ENCODE assay signal across 23 mouse cellular contexts in the genomic region with DNA sequence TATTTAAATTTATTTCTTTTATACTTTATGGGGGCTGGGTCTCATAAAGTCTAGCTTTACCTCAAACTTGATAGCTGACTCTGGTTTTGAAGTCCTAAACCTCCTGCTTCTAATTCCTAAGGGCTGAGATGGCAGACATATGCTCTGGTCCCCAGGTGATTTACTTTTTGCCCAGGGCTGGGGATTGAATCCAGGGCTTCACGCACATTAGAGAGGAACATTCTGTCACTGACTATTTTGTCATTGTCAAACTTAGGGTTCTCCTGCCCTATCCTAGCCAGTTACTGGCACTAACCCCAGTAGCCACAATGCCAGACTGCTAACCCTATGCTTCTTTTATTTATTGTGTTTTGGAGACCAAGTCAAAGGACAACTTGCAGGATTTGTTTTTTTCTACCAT. TPM values are rescaled to one million over a fixed set of nuclear protein-coding genes. Genes with fewer than 3 reads are reported as not detected.
DNase-seq lines count a peak whose midpoint lies in the region; ATAC-seq and TF ChIP-seq lines count a peak whose summit lies in the region.
"Had no signal": no experiment of that assay in that cellular context is flagged by ENCODE, and none has a peak within 500 bp of the region (broad histone marks: within the 10 kb centered on the region; RNA-seq: fewer than 3 reads in every experiment).

No protein-coding gene starts in this region.

- peaks cover 3% of the 10 kb centered on the region; the same call in 1 of the 2 replicates for H3K4me1 ChIP-seq in cerebellum, adult 2 months (ENCODE audit: control insufficient read depth, insufficient read depth, low read length)
- H3K4me1 ChIP-seq in heart, adult 2 months (ENCODE audit: control insufficient read depth, insufficient read depth, low read length): no peaks in the 10 kb centered on the region
- peaks cover under 1% of the 10 kb centered on the region for H3K4me1 ChIP-seq in midbrain, embryonic 11.5 days (ENCODE audit: control insufficient read depth, insufficient read depth, low read length)
- peaks cover 25% of the 10 kb centered on the region for H3K4me1 ChIP-seq in midbrain, embryonic 15.5 days
- H3K4me1 ChIP-seq: embryonic facial prominence, embryonic 12.5 days had no signal

- no peak overlapping the region for H3K27ac ChIP-seq in cerebellum, adult 2 months (ENCODE audit: insufficient read depth, low read length)
- no peak overlapping the region for H3K27ac ChIP-seq in heart, adult 2 months
- H3K27ac ChIP-seq in midbrain, embryonic 11.5 days (ENCODE audit: low read depth, low read length): no peak overlapping the region
- no peak overlapping the region for H3K27ac ChIP-seq in midbrain, embryonic 15.5 days
- H3K27ac ChIP-seq: embryonic facial prominence, embryonic 10.5 days; embryonic facial prominence, embryonic 12.5 days; forebrain, embryonic 13.5 days; forebrain, embryonic 15.5 days had no signal

- H3K9me3 ChIP-seq in midbrain, embryonic 11.5 days (ENCODE audit: control insufficient read depth, low read length): no peaks in the 10 kb centered on the region
- H3K9me3 ChIP-seq in midbrain, embryonic 15.5 days: no peaks in the 10 kb centered on the region
- H3K9me3 ChIP-seq: embryonic facial prominence, embryonic 10.5 days; embryonic facial prominence, embryonic 12.5 days; forebrain, embryonic 13.5 days; forebrain, embryonic 15.5 days; G1E had no signal

- 4% methylated on average over 1 of the region's 1 CpGs for WGBS in cerebellum, adult 2 months
- WGBS in heart, adult 2 months: 80% methylated on average over 1 of the region's 1 CpGs
- WGBS in midbrain, embryonic 11.5 days: 86% methylated on average over 1 of the region's 1 CpGs
- 69% methylated on average over 1 of the region's 1 CpGs for whole genome bisulfite sequencing in midbrain, embryonic 15.5 days

- no peak overlapping the region for H3K9ac ChIP-seq in heart, adult 2 months (ENCODE audit: low read depth, low read length)
- H3K9ac ChIP-seq in midbrain, embryonic 11.5 days (ENCODE audit: low read length): no peak overlapping the region
- no peak overlapping the region for H3K9ac ChIP-seq in midbrain, embryonic 15.5 days
- H3K9ac ChIP-seq: embryonic facial prominence, embryonic 12.5 days; forebrain, embryonic 13.5 days; forebrain, embryonic 15.5 days; forebrain, postnatal 0 days had no signal

- ATAC-seq in cerebellum, adult (ENCODE audit: insufficient number of reproducible peaks, low FRiP score, low TSS enrichment): peak; percentile 49; the same call in 1 of the 2 replicates
- no peak for ATAC-seq in midbrain, embryonic 11.5 days (ENCODE audit: low FRiP score)
- ATAC-seq in midbrain, embryonic 15.5 days (replicated peaks): no peak
- ATAC-seq: CD4-positive, CD25-positive, alpha-beta regulatory T cell, adult 4 months; forebrain, embryonic 13.5 days; forebrain, embryonic 15.5 days; forebrain, postnatal 0 days; Patski had no signal

- TF ChIP-seq EP300 in heart, adult 2 months (IDR thresholded peaks at IDR 0.05; ENCODE audit: insufficient read depth, low read depth, low read length): no peak

- no peak for TF ChIP-seq CTCF in cerebellum, adult 2 months (IDR thresholded peaks at IDR 0.05; ENCODE audit: borderline replicate concordance, insufficient read depth, low read depth, low read length)
- no peak for TF ChIP-seq CTCF in heart, adult 2 months (IDR thresholded peaks at IDR 0.05)

- H3K4me2 ChIP-seq in midbrain, embryonic 11.5 days: no peak overlapping the region
- no peak overlapping the region for H3K4me2 ChIP-seq in midbrain, embryonic 15.5 days
- H3K4me2 ChIP-seq: embryonic facial prominence, embryonic 12.5 days; forebrain, embryonic 13.5 days; forebrain, embryonic 15.5 days had no signal

- TF ChIP-seq POLR2A in cerebellum, adult 2 months (IDR thresholded peaks at IDR 0.05; ENCODE audit: borderline replicate concordance, insufficient read depth, low read length): no peak
- TF ChIP-seq POLR2A in heart, adult 2 months (IDR thresholded peaks at IDR 0.05; ENCODE audit: insufficient read depth, low read depth, low read length): no peak

- DNase-seq in cerebellum, postnatal 10 days: no peak
- DNase-seq in cerebellum, adult 2 months: peak; percentile 33 to 66
- no peak for DNase-seq in cerebellum, adult 11 months
- peak; percentile 76 for DNase-seq in heart, adult 11 months
- no peak for DNase-seq in heart, adult 2 months
- peak; percentile 39 for DNase-seq in midbrain, embryonic 11.5 days (ENCODE audit: low spot score, missing footprints)
- DNase-seq: adrenal gland, adult 2 months; adrenal gland, postnatal 10 days; adrenal gland, postnatal 25 days; B cell, adult 2 months; cerebellum, adult 11-12 months; cerebellum, postnatal 14 days; forebrain, postnatal 0 days had no signal

- H3K4me3 ChIP-seq in cerebellum, adult 2 months (replicated peaks; ENCODE audit: insufficient read depth, low read depth, low read length): no peak overlapping the region
- H3K4me3 ChIP-seq in heart, adult 2 months: no peak overlapping the region
- no peak overlapping the region for H3K4me3 ChIP-seq in midbrain, embryonic 11.5 days (ENCODE audit: low read depth, low read length)
- H3K4me3 ChIP-seq in midbrain, embryonic 15.5 days: no peak overlapping the region
- H3K4me3 ChIP-seq: embryonic facial prominence, embryonic 10.5 days; embryonic facial prominence, embryonic 12.5 days; forebrain, embryonic 13.5 days; forebrain, embryonic 15.5 days had no signal

- intact Hi-C loops in heart, adult 2 months (cut with DNase I): no loop called here

- peaks cover 1% of the 10 kb centered on the region for H3K79me2 ChIP-seq in heart, adult 2 months (replicated peaks; ENCODE audit: control insufficient read depth, insufficient read depth, low read length)

- peaks cover 9% of the 10 kb centered on the region for H3K36me3 ChIP-seq in heart, adult 2 months (ENCODE audit: control insufficient read depth, insufficient read depth, low read length)
- peaks cover 7% of the 10 kb centered on the region; the same call in 1 of the 2 replicates for H3K36me3 ChIP-seq in midbrain, embryonic 11.5 days (ENCODE audit: control insufficient read depth, insufficient read depth, low read length)
- H3K36me3 ChIP-seq in midbrain, embryonic 15.5 days (replicated peaks): peaks cover 3% of the 10 kb centered on the region; the same call in 1 of the 2 replicates

- no peaks in the 10 kb centered on the region for H3K27me3 ChIP-seq in cerebellum, adult 2 months (ENCODE audit: control insufficient read depth, insufficient read depth, low read length)
- H3K27me3 ChIP-seq in heart, adult 2 months (ENCODE audit: control insufficient read depth, insufficient read depth, low read length): no peaks in the 10 kb centered on the region
- no peaks in the 10 kb centered on the region for H3K27me3 ChIP-seq in midbrain, embryonic 11.5 days (ENCODE audit: control insufficient read depth, insufficient read depth, low read length)
- no peaks in the 10 kb centered on the region for H3K27me3 ChIP-seq in midbrain, embryonic 15.5 days (replicated peaks)
- H3K27me3 ChIP-seq: CH12.LX; embryonic facial prominence, embryonic 12.5 days; forebrain, embryonic 13.5 days; forebrain, embryonic 15.5 days; Patski had no signal

RNA-seq across cellular contexts. Expression of gene Pwwp2a, which starts 7.1 kb away (rescaled TPM):
- 40.0 and 42.0 TPM in 2 replicates for polyA plus RNA-seq in cerebellum, adult 2 months (2012; rRNA removed)
- total RNA-seq in heart, adult 2 months (2021): 10 to 100 TPM; 16.8 to 18.3 TPM
- polyA plus RNA-seq in heart, adult 2 months (2012; rRNA removed): 7.4 and 12.1 TPM in 2 replicates
- 42.8 and 44.8 TPM in 2 replicates for polyA plus RNA-seq in midbrain, embryonic 11.5 days (2014; fragmentation: Nextera tagmentation; extraction: Ambion mirVana)
- 29.0 and 33.1 TPM in 2 replicates for polyA plus RNA-seq in midbrain, embryonic 15.5 days (2015; fragmentation: Nextera tagmentation; extraction: Ambion mirVana)

RNA-seq across cellular contexts. Expression of gene Ttc1, which starts 59.0 kb away (rescaled TPM):
- 70.5 and 72.1 TPM in 2 replicates for polyA plus RNA-seq in cerebellum, adult 2 months (2012; rRNA removed)
- 10 to 100 TPM; 47.5 to 56.3 TPM for total RNA-seq in heart, adult 2 months (2021)
- polyA plus RNA-seq in heart, adult 2 months (2012; rRNA removed): 15.3 and 21.8 TPM in 2 replicates
- polyA plus RNA-seq in midbrain, embryonic 11.5 days (2014; fragmentation: Nextera tagmentation; extraction: Ambion mirVana): 86.0 and 87.0 TPM in 2 replicates
- polyA plus RNA-seq in midbrain, embryonic 15.5 days (2015; fragmentation: Nextera tagmentation; extraction: Ambion mirVana): 73.8 and 77.8 TPM in 2 replicates

Comparison
In these comparisons a context has a peak if more than half of its experiments do, and no peak if none do; other contexts are left out.
1. DNase-seq: peak in cerebellum, adult 2 months (2 of 2), heart, adult 11 months (single experiment) and midbrain, embryonic 11.5 days (single experiment); none in cerebellum, postnatal 10 days (0 of 2), cerebellum, adult 11 months (single experiment) and heart, adult 2 months (0 of 2).